Mouse (Mus musculus): ENCODE data around the gene E130308A19Rik. TPM values are rescaled to one million over a fixed set of nuclear protein-coding genes. Genes with fewer than 3 reads are reported as not detected.
A peak's percentile ranks its signal among the peaks of the same experiment; 100 is the strongest.

The E130308A19Rik gene
- polyA plus RNA-seq, 1 experiment from 2014 or later, result 49.0 TPM

GRCm38 (mm10) chr4:59712955-59713354, 86.9 kb downstream of the E130308A19Rik start:
- peaks cover 12% of the 10 kb centered on the region for H3K4me1 ChIP-seq (ENCODE audit: control insufficient read depth, insufficient read depth, low read length)
- H3K4me3 ChIP-seq (ENCODE audit: low read depth, low read length), result no peak overlapping the region
- no peak overlapping the region for H3K4me2 ChIP-seq
- H3K9ac ChIP-seq (ENCODE audit: low read length), result no peak overlapping the region
- H3K9me3 ChIP-seq (ENCODE audit: control insufficient read depth, low read length), result no peaks in the 10 kb centered on the region
- H3K27ac ChIP-seq (ENCODE audit: low read depth, low read length), result no peak overlapping the region
- no peaks in the 10 kb centered on the region for H3K36me3 ChIP-seq (ENCODE audit: control insufficient read depth, insufficient read depth, low read length)
- ATAC-seq (ENCODE audit: low FRiP score) (no peak), DNase-seq (ENCODE audit: low spot score, missing footprints) (no peak)
- no peaks in the 10 kb centered on the region for H3K27me3 ChIP-seq (ENCODE audit: control insufficient read depth, insufficient read depth, low read length)
- WGBS, result 75% methylated on average over 2 of the region's 2 CpGs

GRCm38 (mm10) chr4:59714472-59714871, 88.5 kb downstream of the E130308A19Rik start:
- no peak overlapping the region for H3K4me2 ChIP-seq
- no peak overlapping the region for H3K27ac ChIP-seq (ENCODE audit: low read depth, low read length)
- H3K4me3 ChIP-seq (ENCODE audit: low read depth, low read length), result no peak overlapping the region
- no peak overlapping the region for H3K9ac ChIP-seq (ENCODE audit: low read length)
- no peaks in the 10 kb centered on the region for H3K36me3 ChIP-seq (ENCODE audit: control insufficient read depth, insufficient read depth, low read length)
- no peaks in the 10 kb centered on the region for H3K27me3 ChIP-seq (ENCODE audit: control insufficient read depth, insufficient read depth, low read length)
- ATAC-seq (ENCODE audit: low FRiP score), result no peak
- no peak for DNase-seq (ENCODE audit: low spot score, missing footprints)
- H3K9me3 ChIP-seq (ENCODE audit: control insufficient read depth, low read length), result no peaks in the 10 kb centered on the region
- WGBS, result 83% methylated on average over 6 of the region's 6 CpGs
- H3K4me1 ChIP-seq (ENCODE audit: control insufficient read depth, insufficient read depth, low read length), result peaks cover 12% of the 10 kb centered on the region

GRCm38 (mm10) chr4:59714926-59715325, 88.9 kb downstream of the E130308A19Rik start:
- 61% methylated on average over 7 of the region's 7 CpGs for WGBS

GRCm38 (mm10) chr4:59715531-59715930, 89.5 kb downstream of the E130308A19Rik start:
- Histone ChIP-seq H3K9ac (ENCODE audit: low read length) (no peak overlapping the region), H3K9me3 (ENCODE audit: control insufficient read depth, low read length) (no peaks in the 10 kb centered on the region), H3K27ac (ENCODE audit: low read depth, low read length) (no peak overlapping the region), H3K36me3 (ENCODE audit: control insufficient read depth, insufficient read depth, low read length) (no peaks in the 10 kb centered on the region), H3K27me3 (ENCODE audit: control insufficient read depth, insufficient read depth, low read length) (no peaks in the 10 kb centered on the region), H3K4me2 (no peak overlapping the region), H3K4me3 (ENCODE audit: low read depth, low read length) (no peak overlapping the region), H3K4me1 (ENCODE audit: control insufficient read depth, insufficient read depth, low read length) (peaks cover 12% of the 10 kb centered on the region)
- no peak for ATAC-seq (ENCODE audit: low FRiP score)
- DNase-seq (ENCODE audit: low spot score, missing footprints), result peak; percentile 56
- 53% methylated on average over 3 of the region's 3 CpGs for WGBS

More at GRCm38 (mm10) chr4:59714926-59715325, 88.9 kb downstream of the E130308A19Rik start:
- no peak overlapping the region for H3K4me2 ChIP-seq
- DNase-seq (ENCODE audit: low spot score, missing footprints), result no peak
- H3K9me3 ChIP-seq (ENCODE audit: control insufficient read depth, low read length), result no peaks in the 10 kb centered on the region
- ATAC-seq (ENCODE audit: low FRiP score), result no peak
- no peak overlapping the region for H3K4me3 ChIP-seq (ENCODE audit: low read depth, low read length)
- no peak overlapping the region for H3K9ac ChIP-seq (ENCODE audit: low read length)
- no peak overlapping the region for H3K27ac ChIP-seq (ENCODE audit: low read depth, low read length)
- no peaks in the 10 kb centered on the region for H3K36me3 ChIP-seq (ENCODE audit: control insufficient read depth, insufficient read depth, low read length)
- peaks cover 12% of the 10 kb centered on the region for H3K4me1 ChIP-seq (ENCODE audit: control insufficient read depth, insufficient read depth, low read length)
- H3K27me3 ChIP-seq (ENCODE audit: control insufficient read depth, insufficient read depth, low read length), result no peaks in the 10 kb centered on the region

- ATAC-seq (ENCODE audit: low FRiP score) (0 out of 2 replicates have a peak, but pooled peaks have one; percentile 41), DNase-seq (ENCODE audit: low spot score, missing footprints) (no peak)
- Histone ChIP-seq H3K4me3 (ENCODE audit: low read depth, low read length) (no peak overlapping the region), H3K9ac (ENCODE audit: low read length) (no peak overlapping the region), H3K27me3 (ENCODE audit: control insufficient read depth, insufficient read depth, low read length) (no peaks in the 10 kb centered on the region), H3K4me2 (no peak overlapping the region), H3K9me3 (ENCODE audit: control insufficient read depth, low read length) (no peaks in the 10 kb centered on the region), H3K36me3 (ENCODE audit: control insufficient read depth, insufficient read depth, low read length) (no peaks in the 10 kb centered on the region), H3K27ac (ENCODE audit: low read depth, low read length) (no peak overlapping the region), H3K4me1 (ENCODE audit: control insufficient read depth, insufficient read depth, low read length) (peaks cover 12% of the 10 kb centered on the region)
- 92% methylated on average over 4 of the region's 4 CpGs for WGBS
Measured at GRCm38 (mm10) chr4:59717349-59717748, 91.3 kb downstream of the E130308A19Rik start.

- H3K4me1 ChIP-seq (ENCODE audit: control insufficient read depth, insufficient read depth, low read length), result peaks cover 12% of the 10 kb centered on the region
- ATAC-seq (ENCODE audit: low FRiP score), result no peak
- 89% methylated on average over 8 of the region's 8 CpGs for WGBS
- H3K27ac ChIP-seq (ENCODE audit: low read depth, low read length), result no peak overlapping the region
- no peak overlapping the region for H3K4me2 ChIP-seq
- no peaks in the 10 kb centered on the region for H3K27me3 ChIP-seq (ENCODE audit: control insufficient read depth, insufficient read depth, low read length)
- H3K4me3 ChIP-seq (ENCODE audit: low read depth, low read length), result no peak overlapping the region
- no peak overlapping the region for H3K9ac ChIP-seq (ENCODE audit: low read length)
- H3K36me3 ChIP-seq (ENCODE audit: control insufficient read depth, insufficient read depth, low read length), result no peaks in the 10 kb centered on the region
- no peaks in the 10 kb centered on the region for H3K9me3 ChIP-seq (ENCODE audit: control insufficient read depth, low read length)
- DNase-seq (ENCODE audit: low spot score, missing footprints), result no peak
Measured at GRCm38 (mm10) chr4:59718542-59718941, 92.5 kb downstream of the E130308A19Rik start.

GRCm38 (mm10) chr4:59719481-59720355, 93.7 kb downstream of the E130308A19Rik start:
- Histone ChIP-seq H3K9me3 (ENCODE audit: control insufficient read depth, low read length) (no peaks in the 10 kb centered on the region), H3K4me2 (no peak overlapping the region), H3K4me1 (ENCODE audit: control insufficient read depth, insufficient read depth, low read length) (peaks cover 10% of the 10 kb centered on the region), H3K36me3 (ENCODE audit: control insufficient read depth, insufficient read depth, low read length) (no peaks in the 10 kb centered on the region), H3K9ac (ENCODE audit: low read length) (no peak overlapping the region), H3K27me3 (ENCODE audit: control insufficient read depth, insufficient read depth, low read length) (no peaks in the 10 kb centered on the region), H3K27ac (ENCODE audit: low read depth, low read length) (no peak overlapping the region), H3K4me3 (ENCODE audit: low read depth, low read length) (no peak overlapping the region)
- 81% methylated on average over 32 of the region's 32 CpGs for WGBS
- no peak for ATAC-seq (ENCODE audit: low FRiP score)
- no peak for DNase-seq (ENCODE audit: low spot score, missing footprints)

- Histone ChIP-seq H3K27ac (ENCODE audit: low read depth, low read length) (no peak overlapping the region), H3K9ac (ENCODE audit: low read length) (no peak overlapping the region), H3K36me3 (ENCODE audit: control insufficient read depth, insufficient read depth, low read length) (no peaks in the 10 kb centered on the region), H3K27me3 (ENCODE audit: control insufficient read depth, insufficient read depth, low read length) (no peaks in the 10 kb centered on the region), H3K4me1 (ENCODE audit: control insufficient read depth, insufficient read depth, low read length) (no peaks in the 10 kb centered on the region), H3K9me3 (ENCODE audit: control insufficient read depth, low read length) (no peaks in the 10 kb centered on the region), H3K4me3 (ENCODE audit: low read depth, low read length) (no peak overlapping the region), H3K4me2 (no peak overlapping the region)
- DNase-seq (ENCODE audit: low spot score, missing footprints), result no peak
- 90% methylated on average over 3 of the region's 3 CpGs for WGBS
- ATAC-seq (ENCODE audit: low FRiP score), result no peak
Measured at GRCm38 (mm10) chr4:59721811-59722210, 95.8 kb downstream of the E130308A19Rik start.

- Histone ChIP-seq H3K4me2 (no peak overlapping the region), H3K9ac (ENCODE audit: low read length) (no peak overlapping the region), H3K36me3 (ENCODE audit: control insufficient read depth, insufficient read depth, low read length) (no peaks in the 10 kb centered on the region), H3K27ac (ENCODE audit: low read depth, low read length) (no peak overlapping the region), H3K4me1 (ENCODE audit: control insufficient read depth, insufficient read depth, low read length) (peaks cover 6% of the 10 kb centered on the region; the same call in 1 of the 2 replicates), H3K9me3 (ENCODE audit: control insufficient read depth, low read length) (no peaks in the 10 kb centered on the region), H3K27me3 (ENCODE audit: control insufficient read depth, insufficient read depth, low read length) (no peaks in the 10 kb centered on the region), H3K4me3 (ENCODE audit: low read depth, low read length) (no peak overlapping the region)
- 86% methylated on average over 4 of the region's 4 CpGs for WGBS
- DNase-seq (ENCODE audit: low spot score, missing footprints) (no peak), ATAC-seq (ENCODE audit: low FRiP score) (no peak)
Measured at GRCm38 (mm10) chr4:59725579-59725978, 99.6 kb downstream of the E130308A19Rik start.

All from midbrain, embryonic 11.5 days (tissue).